ENCODE assay signal across 16 mouse cellular contexts in the genomic region with DNA sequence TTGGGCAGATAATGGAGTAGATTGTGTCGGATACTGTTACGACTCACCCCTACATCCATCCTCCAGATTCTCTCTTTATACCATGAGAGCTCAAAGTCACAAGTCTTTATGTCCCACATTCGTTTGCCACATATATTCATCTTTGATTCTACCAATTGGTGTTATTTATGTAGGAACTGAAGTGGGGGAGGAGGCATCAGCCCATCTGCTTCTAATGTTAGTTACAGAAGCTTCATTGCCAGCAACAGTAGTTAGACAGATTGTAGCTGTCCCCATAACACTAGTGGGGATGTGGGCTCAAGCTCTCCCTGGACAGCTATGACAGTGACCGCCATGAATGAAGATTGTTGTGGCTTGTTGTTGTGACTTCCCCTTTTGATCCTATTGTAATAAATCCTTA.
"Had no signal": no experiment of that assay in that cellular context is flagged by ENCODE, and none has a peak within 500 bp of the region (broad histone marks: within the 10 kb centered on the region; RNA-seq: fewer than 3 reads in every experiment).

No protein-coding gene starts in this region.

- DNase-seq: kidney, adult 18-20 months; kidney, adult 9 months; kidney, postnatal 14 days; kidney, postnatal 4 days; liver; lung, adult 18-20 months; lung, postnatal 10 days; lung, postnatal 36 days; midbrain, embryonic 14.5 days; right cerebral cortex, postnatal 14 days; spleen, adult 18-20 months; thymus, adult 2 months; thymus, postnatal 14 days; thymus, postnatal 4 days had no signal

- ATAC-seq: intestine, embryonic 16.5 days; liver, embryonic 12.5 days had no signal
